Mouse (Mus musculus) E14TG2a.4 (cell line): Measurements from ENCODE around the gene Nrp2.

Experiments
- CTCF ChIP-seq: conservative IDR thresholded peaks from 2 replicates; pipeline ENCODE4 v1.5.1; 2014; ENCODE audit warnings: low read length
- NANOG ChIP-seq: IDR thresholded peaks from 2 replicates; pipeline ENCODE4 v1.6.1; 2014; ENCODE audit warnings: borderline replicate concordance, low read length, mixed read lengths
- POU5F1 ChIP-seq: IDR thresholded peaks from 2 replicates; pipeline ENCODE4 v1.6.1; 2014; ENCODE audit warnings: low read length, borderline replicate concordance

DNA sequence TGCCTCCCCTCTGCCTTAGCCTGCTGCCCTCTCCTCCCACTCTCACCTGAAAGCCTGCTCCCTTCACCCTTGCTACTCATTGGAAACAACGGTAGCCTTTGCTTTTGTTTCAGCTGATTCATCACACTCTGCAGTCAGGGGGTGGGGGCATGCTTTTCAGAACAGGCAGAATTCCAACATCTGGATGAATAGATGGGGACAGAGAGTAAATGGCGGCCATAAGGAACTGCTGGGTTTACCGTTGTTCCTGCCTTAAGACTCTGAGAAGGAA, 70.8 kb downstream of the Nrp2 start:
- TF ChIP-seq CTCF (no peak), NANOG (no peak), POU5F1 (no peak)
